Mouse (Mus musculus) forebrain, embryonic 12.5 days (tissue): ENCODE measurements around the gene Fzr1. TPM values are rescaled to one million over a fixed set of nuclear protein-coding genes. Genes with fewer than 3 reads are reported as not detected.

Experiments
- microRNA-seq: library from miRNA; unstranded; fragments of <30 nt; microRNA quantifications from one replicate; pipeline ENCODE4, GENCODE M21; 2017
- polyA plus RNA-seq: library from polyadenylated mRNA; unstranded; fragments of >200 nt; fragmentation: Nextera tagmentation; extraction: Ambion mirVana; gene quantifications from 2 replicates; pipeline ENCODE4 v1.2.1, GENCODE M21; 2016

Fzr1 gene
- polyA plus RNA-seq, 1 experiment from 2014 or later, result 148 TPM

Small RNA genes within 50 kb of the gene (microRNA-seq; reads per million reads assigned to microRNA genes)
- gene Mir1191b (0.97 reads per million), gene Mir6913 (not detected)

Other genes starting within 250 kb of the Fzr1 start
- gene Zbtb7a, start 243.3 kb downstream of the Fzr1 start, polyA plus RNA-seq, result 12.4 and 13.5 TPM in 2 replicates
- gene Pias4, start 210.6 kb downstream of the Fzr1 start, polyA plus RNA-seq, result 51.6 and 52.9 TPM in 2 replicates
- 518 and 540 TPM in 2 replicates for gene Eef2, start 201.9 kb downstream of the Fzr1 start, polyA plus RNA-seq
- 62.8 and 67.4 TPM in 2 replicates for gene Dapk3, start 195.5 kb downstream of the Fzr1 start, polyA plus RNA-seq
- not detected in 2 replicates for gene 4930442H23Rik, start 194.7 kb downstream of the Fzr1 start, polyA plus RNA-seq
- not detected in 2 replicates for gene Nmrk2, start 176.5 kb downstream of the Fzr1 start, polyA plus RNA-seq
- 31.8 and 33.9 TPM in 2 replicates for gene Atcay, start 147.7 kb downstream of the Fzr1 start, polyA plus RNA-seq
- 9.0 and 10.0 TPM in 2 replicates for gene Zfr2, start 145.4 kb downstream of the Fzr1 start, polyA plus RNA-seq
- 4.1 and 5.7 TPM in 2 replicates for gene Matk, start 125.6 kb downstream of the Fzr1 start, polyA plus RNA-seq
- 136 and 138 TPM in 2 replicates for gene Mrpl54, start 111.6 kb downstream of the Fzr1 start, polyA plus RNA-seq
- gene Apba3, start 111.6 kb downstream of the Fzr1 start, polyA plus RNA-seq, result 31.1 and 33.3 TPM in 2 replicates
- 9.7 and 11.4 TPM in 2 replicates for gene Tjp3, start 86.9 kb downstream of the Fzr1 start, polyA plus RNA-seq
- gene Pip5k1c, start 85.6 kb downstream of the Fzr1 start, polyA plus RNA-seq, result 84.1 and 98.7 TPM in 2 replicates
- 60.8 and 61.8 TPM in 2 replicates for gene Cactin, start 57.4 kb downstream of the Fzr1 start, polyA plus RNA-seq
- 2.1 and 2.9 TPM in 2 replicates for gene Tbxa2r, start 49.8 kb downstream of the Fzr1 start, polyA plus RNA-seq
- gene Gipc3, start 35.2 kb downstream of the Fzr1 start, polyA plus RNA-seq, result 0.08 TPM in 1 of 2 replicates, not detected in the other
- gene Hmg20b, start 28.0 kb downstream of the Fzr1 start, polyA plus RNA-seq, result 92.6 and 97.1 TPM in 2 replicates
- 8.2 and 8.4 TPM in 2 replicates for gene Mfsd12, start 21.0 kb downstream of the Fzr1 start, polyA plus RNA-seq
- 0.36 and 1.2 TPM in 2 replicates for gene 4930404N11Rik, start 12.7 kb downstream of the Fzr1 start, polyA plus RNA-seq
- gene Dohh, start 5.9 kb upstream of the Fzr1 start, polyA plus RNA-seq, result 68.1 and 68.5 TPM in 2 replicates
- 4.2 and 4.6 TPM in 2 replicates for gene Gm48551, start 6.0 kb upstream of the Fzr1 start, polyA plus RNA-seq
- gene Gm48552, start 10.5 kb upstream of the Fzr1 start, polyA plus RNA-seq, result 1.4 and 2.1 TPM in 2 replicates
- gene Smim24, start 14.5 kb upstream of the Fzr1 start, polyA plus RNA-seq, result 1.8 and 2.6 TPM in 2 replicates
- 15.3 and 16.3 TPM in 2 replicates for gene Nfic, start 77.1 kb upstream of the Fzr1 start, polyA plus RNA-seq
- 37.1 and 42.4 TPM in 2 replicates for gene Celf5, start 104.2 kb upstream of the Fzr1 start, polyA plus RNA-seq
- 65.8 and 66.6 TPM in 2 replicates for gene Ncln, start 117.9 kb upstream of the Fzr1 start, polyA plus RNA-seq
- gene S1pr4, start 121.6 kb upstream of the Fzr1 start, polyA plus RNA-seq, result 0.21 and 0.49 TPM in 2 replicates
- gene Gna15, start 145.7 kb upstream of the Fzr1 start, polyA plus RNA-seq, result 0.49 and 0.92 TPM in 2 replicates
- gene Gna11, start 166.7 kb upstream of the Fzr1 start, polyA plus RNA-seq, result 74.8 and 75.9 TPM in 2 replicates
- 520 TPM in 2 replicates for gene Aes, start 181.0 kb upstream of the Fzr1 start, polyA plus RNA-seq
- 14.3 and 16.5 TPM in 2 replicates for gene Tle2, start 196.0 kb upstream of the Fzr1 start, polyA plus RNA-seq
- gene Tle6, start 222.6 kb upstream of the Fzr1 start, polyA plus RNA-seq, result 3.1 and 4.3 TPM in 2 replicates
- gene BC025920, start 227.8 kb upstream of the Fzr1 start, polyA plus RNA-seq, result 2.2 and 2.7 TPM in 2 replicates
- 50.7 and 52.6 TPM in 2 replicates for gene Sirt6, start 249.3 kb upstream of the Fzr1 start, polyA plus RNA-seq